Mouse (Mus musculus) heart, adult 2 months (tissue): ENCODE measurements at regions not wholly inside any gene's neighbourhood (a gene's known extent, or its start where the extent isn't known, plus 50 kb on each side); places are given as distances from the start of the nearest gene placed in this dataset.

Source experiments
- CTCF ChIP-seq: fragments of 200-600 bp; IDR thresholded peaks from 2 replicates; pipeline ENCODE4 v1.8.1; 2022; ENCODE audit warnings: antibody characterized with exemption, mild to moderate bottlenecking, moderate library complexity
- EP300 ChIP-seq: fragments of 200-500 bp; IDR thresholded peaks from 2 replicates; pipeline ENCODE4 v1.6.1; 2011; ENCODE audit warnings: low read depth, low read length, control low read depth; ENCODE audit not compliant: insufficient read depth
- POLR2A ChIP-seq: fragments of 200-500 bp; IDR thresholded peaks from 2 replicates; pipeline ENCODE4 v1.6.1; 2011; ENCODE audit warnings: mild to moderate bottlenecking, low read depth, low read length, control low read depth; ENCODE audit not compliant: insufficient read depth

- no peak for TF ChIP-seq CTCF
- TF ChIP-seq POLR2A = no peak
- no peak for TF ChIP-seq EP300
These were observed 211.1 kb upstream of the Dab2 start for GRCm38 (mm10) chr15:6088498-6088897.
